Mouse (Mus musculus) R1 (cell line): Measurements from ENCODE around the gene Gm5150.
"Not testable (repeated sequence)": the region's sequence is repeated elsewhere in the genome, so short reads cannot be mapped to it uniquely, and the experiment has no call there.

Experiments used
- DNase-seq: peaks from one replicate; pipeline ENCODE4 v3.0.0-alpha.2; 2018; ENCODE audit warnings: low read depth, low spot score

Gene Gm5150

DNA sequence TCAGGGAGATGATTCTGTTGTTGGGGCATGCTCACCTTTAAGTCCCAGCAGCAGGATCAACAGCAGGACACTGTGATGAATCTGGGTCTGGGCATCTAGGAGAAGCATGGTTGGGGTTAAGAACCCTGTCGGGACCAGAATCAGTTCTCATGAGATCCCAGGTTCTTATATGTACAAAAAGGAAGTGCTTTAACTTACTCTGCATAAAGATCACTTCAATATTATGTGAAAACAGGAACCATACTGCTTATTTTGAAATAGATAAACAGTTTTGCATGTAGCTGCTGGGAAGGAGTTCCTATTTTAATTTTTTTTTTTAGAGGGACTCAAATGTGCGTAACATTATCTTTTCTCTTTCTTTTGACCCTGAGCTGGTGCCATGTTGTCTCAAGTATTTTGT lies at the start of gene Gm5150:
TSS of gene Gm5150 (minus strand) at position 223 of the 400 bp plus-strand sequence.
- DNase-seq: no peak

- peak; percentile 75 for DNase-seq
Measured at GRCm38 (mm10) chr3:16051736-16052135, 45.5 kb upstream of the Gm5150 start.

- no peak for DNase-seq
Measured at GRCm38 (mm10) chr3:16047288-16047687, 41.1 kb upstream of the Gm5150 start.

- DNase-seq: peak; percentile 57
Measured at GRCm38 (mm10) chr3:16043315-16043714, 37.1 kb upstream of the Gm5150 start.

DNA sequence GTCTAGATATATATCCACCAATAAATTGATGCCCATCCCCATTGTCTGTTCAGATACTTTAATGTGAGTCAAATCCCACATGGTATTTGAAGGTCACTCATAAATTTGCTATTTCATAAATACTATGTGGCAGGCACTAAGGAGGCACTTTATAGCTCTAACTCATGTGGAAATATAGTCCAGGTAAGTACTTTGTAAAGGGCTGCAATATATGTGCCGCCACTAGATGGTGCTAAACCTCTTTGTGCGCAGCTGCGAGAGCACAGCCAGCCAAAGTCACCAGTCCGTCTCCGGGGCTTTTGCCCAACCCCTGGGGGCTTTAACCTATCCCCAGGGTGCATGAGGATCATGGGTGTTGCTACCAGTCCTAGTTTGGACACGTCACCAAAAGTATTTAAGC lies 18.8 kb upstream of the Gm5150 start:
- DNase-seq: peak; percentile 34

GRCm38 (mm10) chr3:16022214-16022613 lies 16.0 kb upstream of the Gm5150 start:
- no peak for DNase-seq

DNA sequence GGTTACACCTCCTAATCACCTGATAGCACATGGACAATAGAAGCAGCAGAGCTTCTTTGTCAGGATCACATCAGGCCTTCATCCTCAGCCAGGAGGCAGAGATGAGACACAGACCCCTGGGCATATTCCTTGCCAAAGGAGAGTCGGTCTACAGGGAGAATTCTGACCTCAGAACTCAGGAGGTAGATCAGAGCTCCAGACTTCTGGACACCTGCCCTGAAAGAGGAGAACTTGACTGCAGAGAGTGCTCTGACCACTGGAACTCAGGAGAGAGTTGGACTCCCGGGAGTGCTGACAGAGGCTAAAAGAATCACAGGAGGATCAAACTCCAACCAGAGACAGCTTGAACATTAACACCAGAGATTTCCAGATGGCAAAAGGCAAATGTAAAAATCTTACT lies 8.2 kb upstream of the Gm5150 start:
- DNase-seq: not testable (repeated sequence)

DNA sequence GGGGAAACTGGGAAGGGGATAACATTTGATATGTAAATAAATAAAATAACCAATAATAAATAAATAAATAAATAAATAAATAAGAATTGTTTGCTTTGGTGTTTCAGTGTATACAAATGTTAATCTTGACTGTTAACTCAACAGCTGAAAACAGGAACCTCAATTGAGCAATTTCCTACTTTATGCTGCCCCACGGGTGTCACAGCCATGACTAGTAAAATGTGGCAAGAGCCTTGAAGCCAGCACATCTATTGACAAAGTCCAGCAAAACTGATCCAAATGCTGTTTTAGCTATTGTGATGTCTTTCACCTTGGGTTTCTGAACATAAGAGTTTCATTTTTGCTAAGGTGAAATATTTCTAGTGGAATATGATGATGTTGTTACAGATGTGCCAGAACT lies 1.6 kb upstream of the Gm5150 start:
- DNase-seq: no peak

GRCm38 (mm10) chr3:16003890-16004633 lies 2.2 kb downstream of the Gm5150 start:
- DNase-seq: no peak

DNA sequence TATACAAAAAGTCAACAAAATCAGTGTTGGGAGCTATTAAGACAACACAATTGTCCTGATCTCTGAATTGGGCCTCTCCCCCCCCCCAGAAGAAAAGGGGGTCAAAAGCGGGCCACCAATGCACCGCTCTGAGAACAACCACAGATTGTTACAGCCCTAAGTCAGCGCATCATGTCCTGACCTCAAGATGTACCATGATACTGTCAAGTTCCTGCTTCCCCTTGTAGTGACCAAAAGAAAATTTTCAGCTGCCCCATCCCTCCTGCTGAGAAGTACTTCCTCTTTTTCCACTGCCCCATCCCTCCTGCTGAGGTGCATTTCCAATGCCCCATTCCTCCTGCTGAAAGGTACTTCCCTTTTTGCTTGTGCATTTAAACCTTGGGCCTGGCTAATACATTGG lies 6.8 kb downstream of the Gm5150 start:
- DNase-seq: not testable (repeated sequence)

GRCm38 (mm10) chr3:15982216-15982615 lies 24.0 kb downstream of the Gm5150 start:
- no peak for DNase-seq

DNA sequence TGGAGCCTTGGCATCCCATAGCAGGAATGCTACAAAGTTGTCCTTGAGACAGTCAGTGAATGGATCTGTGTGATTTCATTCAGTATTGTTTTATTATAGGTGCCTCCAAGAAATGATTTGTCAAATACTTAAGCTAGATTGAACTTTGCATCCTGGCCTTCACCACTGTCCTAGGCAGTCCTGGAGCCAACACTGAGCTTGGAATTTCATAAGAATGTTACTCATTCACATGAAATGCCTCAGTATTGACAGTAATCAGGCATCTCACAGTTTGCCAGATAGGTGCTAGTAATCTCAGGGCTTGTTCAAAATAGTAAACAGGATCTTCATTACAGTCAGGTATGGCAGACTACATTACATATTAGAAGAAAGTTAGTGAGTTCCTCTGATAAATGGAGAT lies 49.3 kb downstream of the Gm5150 start:
- no peak for DNase-seq
